Mouse (Mus musculus) testis, adult 2 months (tissue): ENCODE data around the gene Enoph1.

Experiments used
- CTCF ChIP-seq: fragments of 200-500 bp; IDR thresholded peaks from 2 replicates; pipeline ENCODE4 v1.5.1; 2012; ENCODE audit warnings: low read depth, mild to moderate bottlenecking, inconsistent platforms, low read length, moderate library complexity; ENCODE audit not compliant: control insufficient read depth, insufficient read depth, insufficient replicate concordance
- POLR2A ChIP-seq: fragments of 200-500 bp; IDR thresholded peaks from 2 replicates; pipeline ENCODE4 v1.6.1; 2012; ENCODE audit warnings: low read depth, mild to moderate bottlenecking, inconsistent platforms, low read length, moderate library complexity; ENCODE audit not compliant: control insufficient read depth

DNA sequence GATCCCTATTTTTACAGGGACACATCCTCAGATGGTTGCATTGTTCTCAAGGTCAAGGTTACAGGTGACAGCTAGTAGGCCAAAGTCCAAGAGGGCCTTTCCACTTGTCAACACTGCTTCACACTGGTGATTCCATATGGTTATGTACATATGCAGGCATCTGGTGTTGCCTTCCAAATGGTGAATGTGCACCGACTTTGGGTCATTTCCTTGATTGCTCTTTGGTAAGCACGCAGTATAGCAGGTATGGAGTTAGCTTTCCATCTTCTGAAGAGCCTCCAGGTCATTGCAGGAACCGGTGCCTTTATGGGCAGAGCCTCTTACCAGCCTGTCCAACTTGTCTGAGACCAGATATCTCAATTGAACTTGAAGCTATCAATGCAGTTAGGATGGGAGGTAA, 7.1 kb upstream of the Enoph1 start:
- TF ChIP-seq POLR2A (no peak), CTCF (no peak)
